Mouse (Mus musculus) ES-Bruce4 (cell line): ENCODE data around the gene Rabep2.

ENCODE experiments used
- CTCF ChIP-seq: IDR thresholded peaks from one replicate; pipeline ENCODE4 v1.8.1; 2011; ENCODE audit warnings: low read depth, low read length
- EP300 ChIP-seq: IDR thresholded peaks from 2 replicates; pipeline ENCODE4 v1.6.1; 2011; ENCODE audit warnings: low read depth, low read length; ENCODE audit not compliant: insufficient read depth
- POLR2A ChIP-seq: IDR thresholded peaks from one replicate; pipeline ENCODE4 v1.8.1; 2011; ENCODE audit warnings: low read length; ENCODE audit not compliant: insufficient read depth

DNA sequence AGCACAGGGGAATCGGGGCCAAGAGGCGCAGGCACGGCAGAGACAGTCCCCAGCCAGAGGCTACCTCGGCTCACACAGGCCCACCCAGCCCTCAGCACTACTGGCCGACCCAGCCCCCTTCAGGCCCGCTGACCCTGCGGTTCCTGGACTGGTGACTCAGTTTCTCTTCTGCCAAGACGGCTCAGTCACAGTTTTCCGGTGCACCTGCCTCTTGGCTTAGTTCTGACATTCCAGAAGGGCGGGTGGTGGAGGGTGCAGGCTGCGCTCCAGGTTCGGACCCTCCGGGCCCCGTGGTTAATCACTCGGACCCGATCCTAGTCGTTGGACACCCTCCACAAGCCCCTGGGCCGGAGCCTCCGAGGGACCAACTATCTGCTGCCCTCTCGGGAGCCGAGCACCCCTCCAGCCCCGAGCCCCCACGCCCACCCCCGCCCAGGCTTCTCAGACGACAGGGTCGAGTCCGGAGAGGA is 46.0 kb downstream of the Rabep2 start:
- TF ChIP-seq EP300 (no peak), CTCF (no peak), POLR2A (no peak)
